Mouse (Mus musculus): Measurements from ENCODE around the gene Kcng3. TPM values are rescaled to one million over a fixed set of nuclear protein-coding genes. Genes with fewer than 3 reads are reported as not detected.

The Kcng3 gene
- total RNA-seq, 2 experiments from 2014 or later = not detected

DNA sequence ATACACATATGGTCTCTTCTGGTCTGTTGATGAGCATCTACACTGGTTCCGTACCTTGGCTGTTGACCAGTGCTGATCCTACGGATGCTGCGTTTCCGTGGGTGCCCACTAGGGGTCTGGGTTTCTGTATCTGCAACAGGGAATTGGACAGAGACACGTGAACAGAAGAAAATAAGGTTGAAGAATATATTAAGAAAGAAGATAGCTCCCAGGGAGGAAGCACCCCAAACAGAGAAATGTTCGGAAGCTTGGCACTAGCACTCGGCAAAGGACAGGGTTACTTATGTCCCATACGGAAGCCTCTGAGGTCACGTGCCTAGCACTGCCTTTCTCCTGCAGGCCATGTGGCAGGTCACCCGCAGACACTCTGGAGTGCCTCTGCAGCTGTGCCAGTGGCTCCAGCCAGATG, 68.0 kb downstream of the Kcng3 start:
- DNase-seq = peak; percentile 51
- intact Hi-C loops (cut with DNase I; ENCODE audit: low total_unique reads) = no loop called here

DNA sequence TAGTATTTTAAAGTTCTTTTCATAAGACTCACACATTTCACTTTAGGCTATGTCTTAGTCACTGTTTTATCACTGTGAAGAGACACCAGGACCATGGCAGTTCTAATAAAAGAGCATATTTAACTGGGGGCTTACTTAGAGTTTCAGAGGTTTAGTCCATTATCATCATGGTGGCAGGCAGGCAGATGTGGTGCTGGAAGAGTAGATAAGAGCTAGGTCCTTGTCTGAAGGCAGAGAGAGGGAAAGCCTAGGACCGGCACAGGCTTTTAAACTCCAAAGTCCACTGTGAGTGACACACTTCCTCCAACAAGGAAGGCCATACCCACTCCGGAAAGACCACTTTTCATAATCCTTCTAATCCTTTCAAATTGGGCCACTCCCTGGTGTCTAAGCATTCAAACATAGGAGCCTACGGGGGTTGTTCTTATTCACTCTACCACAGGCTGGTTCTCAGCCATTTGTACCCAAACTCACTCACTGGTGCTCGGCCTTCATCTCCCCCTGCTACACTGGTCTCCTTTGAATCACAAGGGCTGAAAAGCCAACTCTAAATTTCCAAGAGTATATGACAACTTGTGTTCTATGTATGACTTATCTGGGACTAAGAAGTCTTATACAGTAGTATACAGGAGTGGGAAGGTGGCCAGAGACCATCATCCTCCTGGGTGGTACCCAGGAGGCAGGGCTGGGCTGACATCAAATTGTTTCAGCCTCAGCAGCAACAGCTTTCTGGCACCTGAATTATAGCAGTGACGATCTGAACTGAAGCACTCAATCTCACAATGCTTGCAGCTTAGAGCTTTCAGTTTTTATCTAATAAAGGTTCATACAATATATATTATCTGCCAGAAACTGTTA, 69.3 kb downstream of the Kcng3 start:
- intact Hi-C loops (cut with DNase I; ENCODE audit: low total_unique reads) = no loop called here

DNA sequence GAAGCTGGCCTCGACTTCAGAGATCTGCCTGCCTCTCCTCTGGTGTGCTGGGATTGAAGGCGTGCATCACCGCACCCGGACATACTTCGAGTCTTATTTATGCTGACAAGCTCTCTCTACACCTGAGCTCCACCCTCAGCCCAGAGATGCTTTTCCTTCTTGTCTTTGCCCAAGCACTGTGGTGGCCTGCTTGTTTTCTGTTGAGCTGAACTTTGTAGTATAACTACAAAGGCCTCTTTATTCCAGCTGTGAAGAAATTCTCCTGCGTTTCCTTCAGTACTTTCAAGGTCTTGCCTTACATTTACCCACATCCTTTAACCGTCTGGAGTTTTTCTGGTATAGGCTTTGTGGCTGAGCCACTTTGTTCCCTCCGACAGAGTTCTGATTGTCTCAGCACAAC, 72.6 kb downstream of the Kcng3 start:
- DNase-seq = no peak
- intact Hi-C loops (cut with DNase I; ENCODE audit: low total_unique reads) = no loop called here

More for the DNA sequence above, 69.3 kb downstream of the Kcng3 start:
- no peak for DNase-seq

DNA sequence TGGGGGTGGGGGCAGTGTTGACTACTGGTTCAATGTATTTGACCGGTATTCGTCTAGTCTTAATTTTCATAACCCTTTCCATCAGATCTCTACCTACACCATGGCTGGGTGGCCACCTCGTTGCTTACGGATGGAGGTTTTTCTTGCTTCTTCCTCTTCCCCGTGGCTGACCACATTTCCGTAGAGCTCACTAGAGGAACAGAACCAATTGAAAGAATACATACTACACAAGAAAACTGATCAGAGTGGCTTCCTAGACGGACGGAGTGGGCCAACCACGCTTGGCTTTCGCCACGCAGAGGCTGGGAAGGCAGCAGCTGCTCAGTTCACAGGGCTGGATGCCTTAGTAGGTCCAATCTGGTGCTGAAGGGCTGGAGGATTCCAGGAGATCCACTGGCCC, 75.9 kb downstream of the Kcng3 start:
- intact Hi-C loops (cut with DNase I; ENCODE audit: low total_unique reads) = no loop called here
- no peak for DNase-seq

DNA sequence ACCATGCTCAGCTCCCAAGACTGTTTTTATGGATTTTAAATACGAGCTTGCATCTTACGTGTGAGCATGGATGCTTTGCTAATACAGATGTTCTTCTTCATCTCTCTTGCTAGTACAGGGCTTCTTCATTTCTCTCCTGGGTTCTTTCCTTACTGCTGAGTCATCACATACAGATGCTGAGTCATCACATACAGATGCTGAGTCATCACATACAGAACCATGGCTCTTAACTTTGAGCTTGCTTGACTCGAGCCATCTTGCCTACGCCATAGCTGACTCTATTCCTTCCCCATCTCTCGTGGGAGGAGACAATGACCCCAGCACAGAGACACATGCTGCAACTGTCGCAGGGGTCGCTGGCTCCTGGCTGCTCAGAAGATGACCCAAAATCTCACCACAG, 76.7 kb downstream of the Kcng3 start:
- intact Hi-C loops (cut with DNase I; ENCODE audit: low total_unique reads) = no loop called here
- DNase-seq = no peak

DNA sequence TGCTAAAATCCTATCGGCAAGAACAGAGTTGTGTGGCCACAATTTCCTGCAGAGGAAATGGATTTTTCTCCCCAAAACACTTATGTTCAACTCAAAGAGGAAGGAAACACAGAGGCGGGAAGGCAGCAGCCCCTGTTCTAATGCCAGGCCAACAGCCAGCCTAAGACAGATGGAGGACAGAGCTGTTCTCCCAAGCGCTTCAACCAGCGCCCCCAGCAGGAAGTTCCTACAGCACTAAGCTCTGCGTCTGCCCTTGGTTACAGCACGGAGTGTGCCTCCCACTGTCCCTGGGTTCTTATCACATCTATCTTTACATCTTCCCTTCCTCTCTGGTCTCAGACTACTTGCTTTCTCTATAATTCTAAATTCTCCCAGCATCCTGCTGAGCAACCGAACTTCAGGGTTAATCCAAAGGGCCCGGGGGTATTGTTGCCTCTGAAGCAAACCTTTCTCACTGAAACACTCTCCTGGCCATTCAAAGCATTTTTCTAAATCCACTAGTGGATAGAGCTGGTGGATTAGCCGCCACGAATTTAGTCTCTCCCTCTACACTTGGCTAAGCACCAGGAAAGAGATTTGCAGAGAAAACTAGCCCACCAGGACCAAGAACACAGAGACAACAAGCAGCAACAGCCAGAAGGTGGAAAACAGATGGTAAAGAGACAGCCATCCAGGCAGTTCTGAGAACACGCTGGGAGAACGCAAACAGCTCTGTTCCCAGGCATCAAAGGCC, 83.0 kb downstream of the Kcng3 start:
- DNase-seq = no peak
- intact Hi-C loops (cut with DNase I; ENCODE audit: low total_unique reads) = no loop called here

DNA sequence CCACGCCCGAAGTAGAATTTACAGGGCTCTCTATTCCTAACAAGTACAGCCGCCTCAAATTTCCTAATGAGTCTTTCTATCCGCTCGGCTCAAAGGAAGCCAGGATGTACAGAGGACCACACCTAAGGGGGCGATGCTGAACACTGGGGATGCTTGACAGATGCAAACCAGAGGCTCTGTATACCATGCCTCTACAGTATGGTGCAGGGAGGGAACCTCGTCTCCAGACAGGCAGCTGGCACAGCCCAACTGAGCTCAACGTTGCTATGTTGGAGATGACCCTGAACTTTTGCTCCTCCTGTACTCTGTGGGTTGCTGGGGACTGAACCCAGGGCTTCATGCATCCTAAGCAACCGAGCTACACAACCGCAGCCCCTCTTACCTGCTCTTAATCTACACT, 84.5 kb downstream of the Kcng3 start:
- intact Hi-C loops (cut with DNase I; ENCODE audit: low total_unique reads) = no loop called here
- no peak for DNase-seq

DNA sequence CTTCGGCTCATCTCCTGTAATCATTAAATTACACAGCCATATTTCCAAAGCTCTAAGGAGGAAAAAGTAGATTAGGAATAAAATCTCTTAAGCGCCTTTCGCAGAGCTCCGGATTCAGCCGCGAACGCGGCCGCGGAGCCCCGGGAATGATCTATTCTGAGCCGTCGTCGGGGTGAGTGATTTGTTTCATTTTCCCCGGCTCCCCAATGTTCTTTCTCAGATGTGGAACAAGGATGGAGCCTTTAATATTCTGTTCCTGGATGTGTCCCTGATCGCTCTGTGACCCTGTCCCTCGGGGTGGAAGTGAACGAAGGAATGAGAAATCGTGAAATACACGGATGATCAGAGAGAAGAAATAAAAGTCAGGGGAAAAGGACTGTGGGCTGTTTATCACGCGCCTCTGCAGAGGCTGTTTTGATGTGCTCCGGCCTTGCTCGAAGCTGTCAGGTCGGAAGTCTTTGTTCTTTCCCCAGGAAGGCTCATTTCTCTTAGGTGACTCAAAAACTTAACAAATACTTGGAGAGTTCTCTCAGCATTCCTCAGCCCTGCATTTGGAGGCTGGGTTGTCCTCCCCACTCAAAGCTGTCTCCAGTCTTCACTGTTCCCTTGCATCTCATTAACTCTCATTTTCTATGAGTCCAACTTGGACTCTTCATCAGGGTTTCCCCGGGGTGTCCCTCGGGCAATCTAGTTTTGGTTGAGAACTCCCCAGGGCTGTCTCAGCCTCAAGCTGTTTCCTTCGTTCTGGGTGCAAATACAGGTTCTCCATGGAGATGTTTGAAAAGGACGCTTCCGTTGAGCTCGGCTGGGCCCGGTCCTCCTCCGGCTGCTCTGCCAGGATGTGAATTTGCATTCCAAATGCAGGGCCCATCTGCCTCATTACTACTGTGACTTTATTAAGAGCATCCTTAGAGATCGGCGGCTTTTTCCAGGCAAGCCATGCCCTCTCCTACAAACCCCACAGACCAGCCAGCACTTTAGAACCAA, 85.6 kb downstream of the Kcng3 start:
- intact Hi-C loops (cut with DNase I; ENCODE audit: low total_unique reads) = no loop called here
- no peak for DNase-seq

DNA sequence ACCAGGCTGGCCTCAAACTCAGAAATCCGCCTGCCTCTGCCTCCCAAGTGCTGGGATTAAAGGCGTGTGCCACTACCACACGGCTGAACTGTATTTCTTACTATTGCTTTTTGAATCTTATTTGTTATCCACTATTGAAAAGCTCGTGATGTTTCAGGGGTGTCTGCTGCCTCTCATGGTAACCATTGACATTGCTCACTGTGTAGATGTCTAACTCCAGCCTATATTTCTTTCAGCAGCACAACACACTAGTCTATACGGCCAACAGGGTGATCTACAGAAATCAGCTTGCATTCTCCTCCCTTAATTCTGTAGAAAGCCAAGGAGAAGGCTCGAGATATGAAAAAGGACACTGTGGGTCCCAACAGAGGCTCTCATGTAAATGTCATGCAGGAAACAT, 86.4 kb downstream of the Kcng3 start:
- intact Hi-C loops (cut with DNase I; ENCODE audit: low total_unique reads) = no loop called here

DNA sequence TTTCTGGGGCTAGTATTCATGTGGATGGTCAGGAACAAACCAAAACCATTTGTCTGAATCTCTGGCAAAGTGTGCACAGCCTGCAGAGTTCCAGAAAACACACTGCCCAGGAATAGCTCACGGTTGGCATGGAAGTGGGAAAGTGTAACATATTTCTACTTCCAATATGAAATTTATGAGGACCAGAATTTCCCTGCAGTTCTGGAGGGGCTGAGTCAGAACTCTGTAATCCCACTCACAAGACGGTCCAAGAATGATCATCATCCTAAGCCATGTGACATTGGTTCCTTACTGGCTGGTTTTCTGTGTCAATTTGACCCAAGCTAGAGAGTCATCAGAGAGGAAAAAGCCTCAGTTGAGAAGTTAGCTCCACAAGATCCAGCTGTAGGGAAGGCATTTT, 89.3 kb downstream of the Kcng3 start:
- intact Hi-C loops (cut with DNase I; ENCODE audit: low total_unique reads) = no loop called here
- no peak for DNase-seq

More for the DNA sequence above, 86.4 kb downstream of the Kcng3 start:
- DNase-seq = no peak

DNA sequence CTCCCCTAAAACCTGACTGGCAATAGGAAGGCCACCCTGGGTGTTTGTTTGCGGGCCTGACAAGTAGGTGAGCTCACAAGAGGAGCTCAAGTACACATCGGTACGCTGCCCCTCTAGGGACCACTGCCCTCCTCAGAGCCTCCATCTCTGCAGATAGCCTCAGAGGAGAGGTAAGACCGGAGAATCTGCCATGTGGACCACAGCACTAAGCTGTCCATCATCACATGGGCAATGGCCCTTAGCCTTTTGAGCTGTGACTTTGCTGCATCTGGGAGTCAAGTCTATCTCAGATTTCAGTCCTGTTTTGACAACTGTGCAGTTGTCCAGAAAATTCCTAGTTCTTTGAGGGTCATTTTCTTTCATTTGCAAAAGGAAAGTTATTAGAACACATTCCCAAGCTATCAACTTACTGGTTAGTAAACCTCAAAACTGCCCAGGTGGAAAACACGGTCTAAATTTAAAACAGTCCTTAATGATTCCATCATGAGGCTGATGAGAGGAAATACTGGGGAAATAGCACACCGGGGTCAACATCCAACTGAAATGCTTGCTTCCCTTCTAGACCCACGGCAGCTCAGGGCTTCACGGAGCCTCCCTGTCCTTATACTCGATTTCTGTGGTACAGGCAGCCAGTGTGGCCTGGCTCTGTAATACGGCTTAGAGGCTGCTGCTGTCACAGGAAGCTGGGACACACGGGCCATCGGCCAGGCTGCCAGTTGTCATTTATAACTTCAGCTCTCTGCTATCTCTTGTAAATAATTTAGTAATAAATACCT, 92.2 kb downstream of the Kcng3 start:
- intact Hi-C loops (cut with DNase I; ENCODE audit: low total_unique reads) = no loop called here
- no peak for DNase-seq

DNA sequence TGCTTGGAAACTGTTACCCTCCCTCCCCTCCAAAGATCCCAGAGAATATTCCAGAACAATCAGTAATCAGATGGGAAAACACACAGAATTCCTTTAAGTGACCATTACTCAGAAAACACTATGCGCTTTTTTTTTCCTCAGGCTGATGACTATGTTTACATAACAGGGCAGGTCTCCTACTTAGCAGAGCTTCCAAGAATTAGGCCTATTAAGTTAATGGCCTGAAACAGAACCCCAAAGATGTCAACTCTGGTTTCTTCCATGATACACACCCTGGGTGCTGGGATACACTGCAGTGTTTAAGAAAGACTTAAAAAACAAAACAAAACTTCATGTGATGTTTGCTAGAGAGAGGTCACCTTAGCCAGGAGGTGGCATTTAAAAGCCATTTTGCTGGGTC, 93.0 kb downstream of the Kcng3 start:
- no peak for DNase-seq
- intact Hi-C loops (cut with DNase I; ENCODE audit: low total_unique reads) = no loop called here

DNA sequence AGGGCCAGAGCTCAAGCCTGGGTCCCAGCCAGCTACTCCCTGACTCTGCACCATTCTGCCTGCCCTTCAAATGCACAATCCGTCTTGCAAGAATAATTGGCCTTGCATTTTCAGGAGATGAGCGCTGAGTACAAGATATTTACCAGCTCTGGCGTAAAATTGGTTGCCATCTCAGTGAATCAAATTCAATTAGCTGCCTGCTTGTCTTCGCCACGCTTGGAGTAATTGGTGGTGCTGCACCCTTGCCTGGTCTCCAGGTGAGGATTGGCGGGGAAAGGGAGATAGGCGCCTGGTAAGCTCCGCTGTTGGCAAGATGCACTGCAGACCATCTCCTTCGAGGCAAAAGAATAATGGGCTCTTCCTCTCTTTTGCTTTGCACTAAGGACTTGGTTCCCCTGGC, 93.6 kb downstream of the Kcng3 start:
- DNase-seq = no peak
- intact Hi-C loops (cut with DNase I; ENCODE audit: low total_unique reads) = no loop called here

Other genes with a start within 250 kb of the Kcng3 start
- gene Cox7a2l, start 114.6 kb downstream of the Kcng3 start, total RNA-seq (2021) = 100 to 1,000 TPM; 129 to 148 TPM
- gene Mta3, start 74.3 kb upstream of the Kcng3 start, total RNA-seq (2021) = 10 to 100 TPM; 10.4 to 10.8 TPM
- gene Haao, start 216.1 kb upstream of the Kcng3 start, total RNA-seq (2021) = not detected